Mouse (Mus musculus) skeletal muscle tissue, adult 2 months (tissue): ENCODE results near the gene 4930432K21Rik.

Experiments used
- DNase-seq: peaks from one replicate; pipeline ENCODE4 v3.0.0-alpha.2; 2012; ENCODE audit warnings: low read depth, low spot score

The 4930432K21Rik gene

DNA sequence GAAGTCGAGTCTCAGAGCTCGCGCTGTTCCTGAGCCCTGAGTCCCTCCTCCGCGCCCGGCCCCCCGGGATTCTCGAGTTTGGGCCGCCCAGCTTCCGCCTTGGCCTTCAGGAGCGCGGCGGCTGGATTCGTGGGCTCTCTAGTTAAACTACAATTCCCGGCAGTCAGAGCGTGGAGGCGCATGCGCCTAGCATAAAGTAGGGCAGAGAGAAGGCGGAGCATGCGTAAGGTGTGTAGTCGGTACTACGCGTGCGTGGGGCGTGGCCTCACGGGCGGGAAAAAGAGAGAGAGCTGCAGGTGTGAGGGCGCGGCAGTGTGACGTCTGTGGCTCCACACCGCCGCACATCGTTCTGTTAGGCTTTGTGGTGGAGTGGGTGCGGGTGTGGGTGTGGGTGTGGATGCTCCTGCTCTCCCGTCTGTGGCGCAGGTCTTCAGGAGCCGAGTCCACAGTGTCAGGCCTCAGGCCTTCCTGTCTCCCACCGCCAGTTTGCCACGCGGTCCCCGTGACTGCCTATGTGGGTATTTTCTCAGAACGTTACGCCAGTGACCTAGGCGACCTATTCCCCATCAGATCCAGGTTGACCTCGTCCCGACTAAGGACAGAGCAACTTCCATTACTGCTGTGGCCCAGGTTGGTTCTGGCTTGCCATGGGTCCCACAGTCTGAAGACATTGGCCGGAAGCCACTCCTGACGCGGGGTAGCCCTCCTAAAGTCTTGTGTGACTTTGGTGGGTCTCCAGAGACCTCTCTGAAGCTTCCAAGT is at the start of gene 4930432K21Rik, which contains the start of gene Cc2d1a:
Gene 4930432K21Rik (plus strand): TSS at position 257 of the 762 bp plus-strand sequence.
Gene Cc2d1a (minus strand): TSS at position 168 of the 762 bp plus-strand sequence.
- peak; percentile 96 for DNase-seq

DNA sequence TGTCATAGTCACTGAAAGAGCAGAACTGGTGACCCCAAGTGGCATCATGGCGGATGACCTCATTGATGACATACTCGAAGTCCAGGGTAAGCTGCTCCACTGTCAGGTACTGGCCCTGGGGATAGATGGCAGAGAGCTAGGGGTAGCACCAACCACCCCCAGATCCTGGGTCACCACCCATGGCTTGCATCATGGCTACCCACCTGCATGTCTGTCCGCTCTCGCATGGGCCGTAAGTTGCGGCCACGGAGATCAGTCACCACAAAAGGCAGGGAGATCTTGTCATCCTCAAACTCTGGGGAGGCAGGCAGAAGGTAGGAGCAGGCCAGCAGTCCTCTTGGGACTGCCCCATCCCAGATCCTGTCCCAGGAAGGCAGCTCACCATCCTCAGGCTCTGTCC is 49.4 kb upstream of the 4930432K21Rik start:
- no peak for DNase-seq

DNA sequence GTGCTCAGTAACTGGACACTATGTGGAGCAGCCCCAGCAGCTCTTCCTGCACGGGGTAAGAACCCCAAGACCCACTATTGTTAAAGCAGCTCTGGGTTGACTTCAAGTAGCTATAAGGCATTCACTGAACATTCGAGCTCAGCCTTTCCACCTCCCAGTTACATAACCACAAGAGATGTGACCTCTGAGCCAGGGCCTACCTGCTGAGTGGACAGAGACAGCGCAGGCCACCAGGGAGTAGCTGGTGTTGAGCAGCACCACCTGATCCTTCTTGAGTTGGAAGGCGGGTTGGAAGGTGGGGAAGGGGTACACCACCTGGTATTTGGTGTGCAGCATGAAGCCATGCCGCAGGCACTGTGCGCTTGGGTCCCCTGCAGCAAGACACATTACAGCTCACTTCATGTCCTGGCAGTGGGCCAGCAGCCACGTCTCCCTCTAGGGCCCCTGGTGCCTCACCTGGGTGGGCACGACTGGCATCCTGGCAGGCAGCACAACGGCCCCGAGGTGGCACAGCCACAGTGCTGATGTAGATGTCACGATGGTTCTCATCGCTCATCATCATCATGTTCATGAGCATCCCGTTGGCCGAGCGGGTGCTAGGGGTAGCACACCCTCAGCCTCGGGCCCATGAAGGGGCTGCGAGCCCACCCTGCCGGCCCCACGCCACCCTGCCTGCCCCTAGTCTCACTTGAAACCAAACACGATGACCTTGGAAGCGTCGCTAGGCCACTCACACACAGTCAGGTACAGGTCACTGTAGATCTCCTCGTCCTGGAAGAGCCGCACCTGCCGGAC is 46.2 kb upstream of the 4930432K21Rik start:
- no peak for DNase-seq

DNA sequence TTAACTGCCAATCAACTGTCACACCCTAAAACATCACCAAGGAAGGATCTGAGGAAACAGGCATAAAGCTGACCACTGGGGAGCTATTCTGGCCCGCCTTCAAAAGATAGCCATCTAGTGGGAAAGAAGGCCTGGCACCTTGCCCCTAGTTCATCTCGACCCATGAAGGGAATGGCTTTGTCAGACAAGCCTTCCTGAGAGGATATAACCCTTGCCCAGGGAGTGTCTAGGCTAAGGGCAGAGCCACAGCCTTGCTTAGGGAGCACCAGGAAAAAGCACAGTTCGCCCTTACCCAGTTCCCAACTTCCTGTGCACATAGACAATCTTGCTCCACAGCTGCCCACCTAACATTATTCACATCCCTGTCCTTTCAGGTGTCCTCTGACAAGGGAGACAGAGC is 44.2 kb upstream of the 4930432K21Rik start:
- DNase-seq, result no peak

DNA sequence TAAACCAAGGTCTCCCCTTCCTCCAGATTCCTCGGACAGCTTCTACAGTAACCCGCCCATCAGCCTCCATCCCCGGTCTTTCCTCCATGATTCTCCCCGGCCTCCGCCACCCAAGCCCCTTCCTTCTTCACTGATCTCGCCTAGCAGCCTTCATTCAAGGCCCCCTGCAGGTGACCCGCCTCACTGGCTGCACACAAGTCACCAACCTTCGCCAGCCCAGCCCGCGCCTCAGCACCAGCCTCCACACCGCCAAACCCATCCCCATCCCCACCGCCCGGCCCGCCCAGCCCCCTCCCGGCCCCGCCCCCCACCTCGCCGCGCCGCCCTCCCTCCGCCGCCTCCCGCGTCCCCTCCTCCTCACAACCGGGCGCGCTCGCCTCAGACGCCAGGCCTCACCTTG is 43.6 kb upstream of the 4930432K21Rik start:
- DNase-seq, result no peak

DNA sequence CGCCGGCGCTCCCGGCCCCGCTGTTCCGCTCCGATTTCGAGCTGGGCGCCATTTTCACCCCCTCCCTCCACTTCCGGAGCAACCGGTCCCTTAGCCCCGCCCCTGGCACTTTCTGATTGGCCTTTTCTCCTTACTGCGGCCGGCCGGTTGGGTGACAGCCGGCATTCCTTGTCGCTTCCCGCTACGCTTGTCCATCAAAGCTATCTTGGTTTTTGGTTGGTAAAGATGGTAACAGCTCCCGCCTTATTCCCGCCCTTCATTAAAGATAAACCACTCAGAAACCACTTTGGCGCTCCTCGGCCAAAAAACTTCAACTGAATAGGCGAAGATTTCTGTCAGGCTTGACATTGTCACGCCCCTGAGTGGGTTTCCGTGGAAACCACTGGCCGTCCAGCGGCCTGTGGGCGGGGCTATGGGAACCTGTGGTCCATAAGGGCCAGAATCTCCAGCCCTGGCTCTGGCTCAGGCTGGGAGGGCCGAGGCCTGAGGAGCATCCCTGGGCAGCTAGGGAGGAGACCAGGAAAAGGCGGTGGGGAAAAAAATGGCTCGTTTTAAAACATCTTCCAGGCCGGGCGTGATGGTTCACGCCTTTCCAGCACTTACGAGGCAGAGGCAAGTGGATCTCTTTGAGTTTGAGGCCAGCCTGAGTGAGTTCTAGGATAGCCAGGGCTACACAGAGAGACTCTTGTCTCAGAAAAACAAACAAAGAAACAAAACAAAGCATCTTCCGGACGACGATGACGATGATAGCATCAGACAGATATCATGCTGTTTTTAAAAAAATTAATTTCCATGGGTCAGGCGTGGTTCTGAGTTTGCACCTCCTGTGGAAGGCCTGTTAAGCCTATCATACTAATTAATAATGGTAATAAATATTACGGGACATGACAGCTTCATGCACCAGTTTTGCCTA is 42.9 kb upstream of the 4930432K21Rik start, which contains the start of gene Dcaf15:
Gene Dcaf15 (minus strand): TSS at position 72 of the 913 bp plus-strand sequence.
- DNase-seq, result peak; percentile 98

DNA sequence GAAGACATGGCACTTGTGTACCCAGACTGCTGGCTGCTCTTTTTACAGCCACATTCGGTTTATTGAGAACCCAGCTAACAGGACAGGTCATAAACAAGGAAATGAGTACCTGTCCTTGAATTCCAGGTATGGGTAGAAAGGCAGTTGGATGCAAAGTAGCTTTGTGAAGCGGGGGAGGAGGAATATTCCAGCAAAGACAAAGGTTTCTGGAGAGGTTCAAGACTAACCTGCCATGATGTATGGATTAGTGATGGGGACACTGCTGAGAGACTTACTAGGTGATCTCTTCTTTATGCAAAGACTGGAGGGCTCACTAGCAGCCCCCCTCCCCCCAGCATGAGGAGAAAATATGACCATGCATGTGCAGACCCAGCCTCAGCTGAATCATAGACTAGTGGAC is 42.1 kb upstream of the 4930432K21Rik start:
- no peak for DNase-seq

DNA sequence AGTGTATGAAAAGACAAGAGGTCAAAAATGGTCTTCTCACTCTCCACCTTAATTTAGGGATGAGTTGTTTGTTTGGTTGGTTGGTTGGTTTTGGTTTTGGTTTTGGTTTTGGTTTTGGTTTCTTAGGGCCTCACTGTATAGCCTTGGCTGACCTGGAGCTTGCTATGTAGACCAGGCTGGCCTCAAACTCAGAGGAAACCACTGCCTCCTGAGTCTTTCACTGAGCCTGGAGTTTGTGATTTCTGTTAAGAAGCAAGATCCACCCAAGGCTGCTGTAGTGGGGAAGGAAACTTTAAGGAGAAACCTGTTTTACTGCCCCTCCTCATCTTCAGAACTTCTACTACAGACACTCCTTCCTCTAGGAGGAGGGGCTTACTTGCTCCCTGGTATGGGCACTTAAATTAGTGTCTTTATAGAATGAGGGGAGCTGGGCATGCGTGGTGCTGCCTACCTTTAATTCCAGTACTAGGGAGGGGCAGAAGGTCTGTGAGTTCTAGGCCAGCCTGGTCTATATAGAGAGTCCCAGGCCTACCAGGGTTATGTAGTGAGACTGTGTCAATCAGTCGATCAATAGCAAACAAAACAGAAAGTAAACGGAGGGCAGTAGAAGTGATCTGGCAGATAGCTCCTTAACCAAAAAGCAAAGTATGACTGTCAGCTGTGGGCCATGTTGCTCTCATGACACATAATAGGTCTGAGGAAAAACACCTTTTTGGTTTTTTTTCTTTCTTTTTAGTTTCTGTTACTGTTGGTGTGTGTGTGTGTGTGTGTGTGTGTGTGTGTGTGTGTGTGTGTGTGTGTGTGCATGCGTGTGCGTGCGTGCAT is 41.4 kb upstream of the 4930432K21Rik start:
- no peak for DNase-seq

DNA sequence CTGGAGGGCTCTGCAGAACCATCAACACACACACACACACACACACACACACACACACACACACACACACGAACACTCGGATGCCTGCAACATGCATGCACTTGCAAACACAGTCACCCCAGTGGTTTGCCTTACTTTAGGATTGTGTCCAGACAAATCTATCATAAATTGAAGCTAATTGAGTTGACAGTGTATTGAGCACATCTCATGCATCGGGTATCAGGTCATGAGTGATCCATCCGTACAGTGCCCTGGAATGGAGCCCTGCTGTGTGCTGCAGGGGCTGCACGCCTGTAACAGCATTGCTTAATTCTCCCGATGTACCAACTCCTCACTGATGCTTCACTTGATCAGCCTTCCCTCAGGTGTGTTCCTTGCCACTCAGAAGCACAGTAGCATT is 32.2 kb upstream of the 4930432K21Rik start:
- DNase-seq, result no peak

DNA sequence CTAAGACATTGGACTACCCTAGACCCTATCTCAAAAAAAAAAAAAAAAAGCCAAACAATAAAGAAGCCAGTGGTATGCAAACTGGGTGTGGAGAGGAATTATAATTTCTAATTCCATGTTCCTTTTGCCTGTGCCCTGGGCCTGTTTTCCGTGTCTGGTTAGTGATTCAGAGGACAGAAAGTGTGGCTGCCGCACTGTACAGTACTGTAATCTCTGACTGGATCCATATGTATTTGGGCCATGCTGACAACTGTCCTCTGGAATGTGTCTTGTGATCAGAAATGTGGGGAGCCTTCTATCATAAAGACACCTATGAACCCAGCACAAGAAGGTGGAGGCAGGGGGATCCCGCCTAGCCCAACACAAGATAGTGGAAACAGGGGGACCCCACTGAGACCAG is 25.7 kb upstream of the 4930432K21Rik start:
- no peak for DNase-seq

DNA sequence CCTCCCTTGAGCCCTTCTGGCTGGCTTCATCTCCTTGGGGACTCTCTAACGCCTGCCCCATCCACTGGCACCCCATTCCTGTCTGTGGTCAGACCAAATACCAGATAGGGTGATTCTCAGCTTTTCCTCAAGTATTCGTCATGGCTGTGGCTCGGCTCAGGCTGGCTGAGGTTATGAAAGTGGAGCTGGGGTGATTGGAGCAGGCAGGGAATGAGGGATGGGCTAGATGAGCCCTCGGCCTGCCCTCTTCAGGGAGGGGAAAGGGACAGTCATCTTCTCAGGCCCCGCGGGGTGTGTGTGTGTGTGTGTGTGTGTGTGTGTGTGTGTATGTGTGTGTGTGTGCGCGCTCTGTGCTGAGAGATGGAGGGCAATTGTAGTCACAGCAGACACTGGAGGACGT is 22.2 kb upstream of the 4930432K21Rik start, which contains the start of gene Podnl1:
Gene Podnl1 (plus strand): TSS at position 334 of the 400 bp plus-strand sequence.
- no peak for DNase-seq

DNA sequence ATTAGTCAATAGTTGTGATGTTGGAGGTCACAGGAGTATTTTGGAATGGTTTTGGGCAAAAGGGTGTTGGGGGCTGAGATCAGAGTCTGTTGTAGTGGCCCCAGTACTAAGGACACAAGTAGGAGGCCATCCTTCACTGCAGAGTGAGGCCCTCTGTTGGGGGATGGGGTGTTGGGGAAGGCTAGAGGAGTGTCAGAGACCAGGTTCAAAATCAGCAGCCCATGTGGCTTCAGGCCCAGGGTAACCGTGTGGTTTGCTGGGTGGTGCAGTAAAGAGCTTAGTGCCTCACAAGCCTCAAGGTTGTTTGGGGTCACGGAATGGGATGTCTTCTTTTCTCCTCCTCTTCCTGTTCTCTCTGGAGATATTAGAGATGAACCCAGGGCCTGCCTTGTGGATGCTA is 21.1 kb upstream of the 4930432K21Rik start:
- DNase-seq, result no peak

DNA sequence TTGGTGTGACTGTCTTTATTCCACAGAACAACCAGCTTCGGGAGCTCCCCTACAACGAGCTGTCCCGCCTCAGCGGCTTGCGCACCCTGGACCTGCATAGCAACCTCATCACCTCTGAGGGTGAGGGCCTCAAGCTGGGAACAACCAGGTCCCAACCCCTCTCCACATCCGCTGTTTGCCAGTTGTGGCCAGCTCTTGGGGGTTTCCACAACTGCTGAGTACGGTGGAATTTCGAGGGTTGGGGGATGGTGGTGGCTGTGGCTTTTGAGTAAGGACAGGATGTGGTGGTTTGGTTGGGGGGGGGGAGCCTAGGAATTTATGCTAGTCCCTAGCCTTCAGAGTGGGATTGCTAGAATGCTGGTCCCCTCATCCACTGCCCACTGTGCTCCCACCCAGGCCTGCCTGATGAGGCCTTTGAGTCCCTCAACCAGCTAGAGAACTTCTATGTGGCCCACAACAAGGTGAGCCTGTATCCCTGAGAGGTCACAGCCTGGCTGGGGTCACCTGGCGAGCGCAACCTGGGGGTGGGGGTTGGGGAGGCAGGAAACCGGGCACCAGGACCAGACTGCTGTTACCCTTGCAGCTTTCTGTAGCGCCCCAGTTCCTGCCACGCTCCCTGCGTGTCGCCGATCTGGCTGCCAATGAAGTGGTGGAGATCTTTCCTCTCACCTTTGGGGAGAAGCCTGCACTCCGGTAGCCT is 20.5 kb upstream of the 4930432K21Rik start:
- DNase-seq, result no peak

DNA sequence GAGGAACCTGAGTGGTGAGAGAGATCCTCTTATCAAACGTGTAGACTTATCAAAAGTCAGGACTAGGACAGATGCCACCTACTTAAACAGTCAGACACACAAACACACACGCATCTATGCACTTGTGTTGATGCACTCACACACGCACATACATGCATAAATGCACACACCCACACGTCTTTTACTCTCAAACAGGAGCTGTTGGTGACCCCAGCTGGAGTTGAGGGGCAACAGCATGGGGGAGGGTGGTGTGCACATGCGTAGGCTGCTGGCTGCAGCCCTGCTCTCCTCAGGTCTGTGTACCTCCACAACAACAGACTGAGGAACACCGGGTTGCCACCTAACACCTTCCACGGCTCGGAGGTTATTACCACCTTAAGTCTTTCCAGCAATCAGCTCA is 19.5 kb upstream of the 4930432K21Rik start:
- no peak for DNase-seq

DNA sequence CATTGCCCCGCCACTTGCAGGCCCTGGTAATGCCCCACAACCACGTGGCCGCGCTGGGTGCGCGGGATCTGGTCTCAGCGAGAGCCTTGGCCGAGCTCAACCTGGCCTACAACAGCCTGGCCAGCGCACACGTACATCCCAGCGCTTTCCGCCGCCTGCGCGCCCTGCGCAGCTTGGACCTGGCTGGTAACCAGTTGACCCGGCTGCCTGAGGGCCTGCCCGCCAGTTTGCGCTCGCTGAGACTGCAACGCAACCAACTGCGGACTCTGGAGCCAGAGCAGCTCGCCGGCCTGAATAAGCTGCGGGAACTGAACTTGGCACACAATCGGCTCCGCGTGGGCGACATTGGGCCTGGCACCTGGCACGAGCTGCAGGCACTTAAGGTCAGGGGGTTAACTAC is 17.0 kb upstream of the 4930432K21Rik start:
- peak; percentile 22 for DNase-seq

DNA sequence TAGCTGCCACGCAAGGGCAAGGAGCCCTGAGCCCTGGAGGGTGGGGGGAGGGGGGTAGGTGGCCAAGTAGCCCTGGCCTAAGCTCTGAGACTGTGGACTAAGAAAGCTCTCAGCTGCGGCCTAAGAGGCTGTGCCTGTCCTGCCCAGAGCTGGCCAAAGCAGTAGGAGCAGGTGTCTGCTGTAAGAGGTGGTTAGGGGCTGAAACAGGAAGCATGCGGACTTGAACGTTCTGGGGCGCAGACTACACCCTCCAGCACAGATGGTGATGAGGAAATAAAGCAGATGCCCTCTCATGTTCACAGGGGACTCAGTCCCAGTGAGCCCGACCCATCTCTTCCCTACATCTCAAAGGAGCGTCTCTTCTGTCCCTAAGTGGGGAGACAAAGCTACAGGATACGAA is 15.6 kb upstream of the 4930432K21Rik start:
- no peak for DNase-seq

DNA sequence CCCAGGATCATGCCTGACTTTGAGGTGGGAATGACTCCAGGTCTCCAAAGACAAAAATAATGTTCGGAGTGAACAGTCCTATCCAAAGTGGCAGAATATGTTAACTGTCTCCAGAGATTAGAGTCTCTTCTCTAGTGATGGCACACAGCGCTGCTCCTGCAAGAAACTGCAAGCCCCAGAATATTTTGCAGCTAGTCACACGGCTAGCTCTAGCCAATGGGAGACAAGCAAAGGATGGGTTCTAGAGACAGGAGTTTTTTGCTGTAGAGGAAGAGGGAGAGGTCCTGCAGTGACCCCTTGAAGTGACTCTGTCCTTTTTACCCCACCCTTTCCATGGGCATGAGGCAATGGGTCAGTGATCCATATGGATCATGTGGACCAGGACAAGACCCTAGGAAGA is 10.0 kb upstream of the 4930432K21Rik start:
- no peak for DNase-seq

DNA sequence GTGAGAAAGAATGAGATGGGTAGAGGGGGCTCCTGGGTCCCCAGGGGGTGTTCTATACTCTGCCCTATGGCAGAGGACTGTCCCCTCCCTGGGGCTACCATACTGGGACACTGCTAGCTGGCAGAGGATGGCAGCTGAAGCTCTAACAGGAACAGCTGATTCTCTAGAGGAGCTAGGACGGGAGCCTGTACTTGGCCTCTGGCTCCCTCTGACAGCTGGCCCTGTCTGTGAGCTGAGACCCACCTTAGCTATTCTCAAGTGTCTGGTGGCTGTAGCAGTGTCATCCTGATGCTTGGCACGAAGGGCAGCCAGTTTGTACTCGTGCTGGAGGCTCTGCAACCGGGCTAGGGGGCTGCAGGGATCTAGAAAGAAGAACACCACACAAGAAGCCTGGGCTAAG is 7.0 kb upstream of the 4930432K21Rik start:
- DNase-seq, result no peak

DNA sequence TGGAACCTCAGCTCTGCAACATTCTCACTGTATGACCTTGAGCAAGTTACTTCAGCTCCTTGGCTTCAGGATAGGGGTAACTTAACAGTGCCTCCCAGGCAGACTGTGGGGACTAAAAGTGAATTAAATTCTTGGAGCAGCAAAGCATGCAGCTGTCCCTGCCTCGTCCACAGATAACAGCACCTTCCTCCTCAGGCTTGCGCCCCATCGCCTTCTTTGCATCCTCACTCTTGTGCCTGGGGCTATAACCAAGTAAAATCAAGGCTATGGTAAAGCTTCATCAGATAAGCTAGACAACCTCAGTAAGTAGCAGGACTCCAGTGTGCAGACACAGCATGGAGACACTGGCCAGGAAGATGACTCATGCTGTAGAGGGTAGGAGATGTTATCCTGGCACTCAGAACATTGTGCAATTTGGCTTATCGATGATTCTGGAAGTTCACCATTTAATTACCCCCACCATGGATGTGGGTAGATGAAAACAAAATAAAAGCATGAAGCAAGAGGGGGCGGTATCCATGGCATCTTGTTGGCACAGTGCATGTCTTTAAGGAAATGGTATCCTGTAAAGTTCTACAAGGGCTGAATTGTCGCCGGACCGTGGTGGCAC is 3.1 kb upstream of the 4930432K21Rik start:
- DNase-seq, result no peak

DNA sequence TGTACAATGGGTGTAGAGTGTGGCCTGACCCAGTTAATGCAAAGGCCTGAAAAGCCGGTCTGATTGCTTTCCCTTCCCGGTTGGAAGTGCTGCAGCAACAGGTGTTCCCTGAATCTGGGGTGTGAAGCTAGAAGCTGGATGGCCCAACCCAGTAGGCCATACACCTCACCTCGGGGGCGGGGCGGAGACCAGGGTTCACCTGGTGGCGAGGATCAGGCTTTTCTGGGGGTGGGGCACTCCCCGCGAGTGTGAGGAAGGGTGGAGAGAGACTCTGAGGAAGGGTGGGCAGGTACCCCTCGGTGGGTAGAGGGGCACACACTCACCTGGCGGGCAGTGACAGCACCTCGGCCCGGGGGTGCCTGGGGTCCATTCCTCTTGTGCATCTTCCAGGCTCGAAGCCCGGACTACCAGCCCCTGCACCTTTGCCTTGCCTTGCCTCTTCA is 480 bp upstream of the 4930432K21Rik start:
- no peak for DNase-seq
